Mouse (Mus musculus) heart, postnatal 36 days (tissue): ENCODE results near the gene Pgpep1l. TPM values are rescaled to one million over a fixed set of nuclear protein-coding genes. Genes with fewer than 3 reads are reported as not detected.

Source experiments
- DNase-seq, 2 experiments: peaks; one replicate each; pipeline ENCODE4 v3.0.0; 2021 to 2022
- intact Hi-C: fragments of 180-260 bp; cut with DNase I; formaldehyde crosslinking; loops from one replicate; pipeline ENCODE4 v1.15.1; 2025
- total RNA-seq, 2 experiments: library from RNA; stranded (reverse); gene quantifications; 2 replicates each; pipeline ENCODE4 v1.2.3; 2021

The Pgpep1l gene
- total RNA-seq, 2 experiments from 2014 or later, result 0.33 TPM; not detected in 1

DNA sequence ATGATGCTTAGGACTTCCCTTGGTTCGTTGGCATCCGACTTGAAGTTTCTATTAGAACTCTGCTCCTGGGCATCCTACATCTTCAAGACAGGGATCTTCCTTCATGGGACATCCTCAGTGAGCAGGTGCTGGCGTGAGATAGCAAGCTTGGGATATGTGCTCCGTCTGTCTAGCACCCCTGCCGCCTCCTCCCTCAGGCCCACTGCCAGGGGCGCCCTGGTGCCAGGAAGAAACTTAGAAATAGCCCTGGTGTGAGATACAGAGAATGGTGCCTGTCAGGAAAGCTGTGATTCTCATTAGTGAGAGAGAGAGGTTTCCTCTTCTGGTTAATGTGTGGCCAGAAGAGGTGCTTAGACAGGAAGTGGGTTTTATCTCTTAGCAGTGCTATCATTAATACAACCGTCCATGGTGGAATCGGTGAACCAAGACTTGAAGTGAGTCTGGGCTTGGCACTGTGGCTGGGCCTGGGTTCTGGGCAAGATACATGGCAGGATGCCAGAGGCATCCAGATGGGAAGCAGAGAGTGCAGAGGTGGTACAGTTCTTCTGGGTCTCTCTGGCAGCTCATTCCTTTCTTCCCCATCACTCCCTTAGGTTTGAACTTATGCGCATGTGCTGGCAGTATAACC, 38.5 kb downstream of the Pgpep1l start:
- no peak for DNase-seq
- intact Hi-C loops, result no loop called here

DNA sequence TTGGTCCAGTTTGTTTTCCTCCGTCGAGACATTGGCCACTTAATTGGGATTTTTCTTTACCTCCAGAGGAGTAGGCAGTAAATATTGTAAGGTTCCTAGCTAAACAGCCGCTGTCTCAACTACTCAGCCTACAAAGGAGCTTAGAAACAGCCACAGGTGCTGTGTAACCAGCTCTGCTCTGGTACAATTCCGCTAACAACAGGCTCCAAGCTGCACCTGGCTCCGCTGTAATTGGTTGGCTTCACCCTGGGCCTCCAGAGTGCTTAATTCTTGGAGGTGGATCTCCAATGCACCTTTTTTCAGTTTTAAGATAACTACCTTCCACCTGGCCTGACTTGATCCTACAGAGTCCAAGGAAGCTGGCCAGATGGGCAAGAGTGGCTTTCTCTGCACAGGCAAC, 40.0 kb downstream of the Pgpep1l start:
- DNase-seq, result no peak
- intact Hi-C loops, result loop anchor here (5.0 kb wide), 2 partner anchors 38 to 78 kb away; partner anchors contain the start of gene Pgpep1l

DNA sequence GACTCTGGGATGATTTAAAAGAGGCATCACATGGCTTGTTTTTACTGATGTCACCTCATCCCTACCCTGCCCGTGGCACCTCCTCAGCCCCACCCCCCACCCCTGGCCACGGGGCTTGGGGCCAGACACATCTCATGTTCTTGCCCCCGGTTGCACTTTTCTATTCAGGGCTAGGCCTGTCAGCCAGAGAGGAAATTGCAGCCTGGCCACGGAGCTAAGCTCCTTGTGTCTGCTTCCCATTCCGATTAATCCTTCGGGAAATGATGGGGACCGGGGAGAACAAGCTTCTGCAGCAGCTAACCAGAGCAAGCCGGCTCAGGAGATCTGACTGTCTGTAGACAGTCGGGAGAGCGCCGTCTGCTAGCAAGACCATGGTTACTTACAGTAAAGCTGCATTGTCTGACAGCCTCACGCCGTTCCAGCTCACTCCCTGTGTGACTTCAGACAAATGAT, 40.7 kb downstream of the Pgpep1l start:
- intact Hi-C loops, result loop anchor here (5.0 kb wide), 2 partner anchors 39 to 79 kb away; partner anchors contain the start of gene Pgpep1l
- peak; percentile 25 to 31 for DNase-seq

DNA sequence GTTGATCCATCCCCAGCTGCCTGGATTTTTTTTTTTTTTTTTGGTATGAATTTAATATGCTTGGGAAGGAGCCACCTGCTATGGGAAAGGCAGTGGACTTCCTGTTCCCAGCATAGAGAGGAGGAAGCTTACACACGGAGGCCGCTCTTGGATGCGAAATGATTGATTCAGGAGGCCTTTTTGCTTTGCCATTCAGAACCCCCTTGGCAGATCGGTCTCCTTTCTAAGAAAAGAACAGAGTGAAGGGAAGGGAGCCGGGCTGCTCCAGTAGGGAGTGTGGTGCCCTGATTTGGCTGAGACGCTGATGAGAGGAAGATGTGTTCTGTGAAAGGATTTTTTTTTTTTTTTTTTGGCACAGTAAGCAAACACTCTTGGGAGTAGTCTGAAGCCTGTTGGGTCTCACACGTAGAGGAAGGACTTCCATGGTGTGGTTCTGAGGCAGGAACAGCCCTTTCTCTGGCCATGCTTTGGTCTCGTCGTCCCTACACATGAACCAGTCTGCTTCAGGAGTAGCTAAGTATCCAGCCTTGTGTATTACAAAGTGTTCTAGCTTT, 42.3 kb downstream of the Pgpep1l start:
- intact Hi-C loops, result loop anchor here (5.0 kb wide), 2 partner anchors 41 to 81 kb away; partner anchors contain the start of gene Pgpep1l
- DNase-seq, result peak in 1 of 2 experiments; percentile 34

DNA sequence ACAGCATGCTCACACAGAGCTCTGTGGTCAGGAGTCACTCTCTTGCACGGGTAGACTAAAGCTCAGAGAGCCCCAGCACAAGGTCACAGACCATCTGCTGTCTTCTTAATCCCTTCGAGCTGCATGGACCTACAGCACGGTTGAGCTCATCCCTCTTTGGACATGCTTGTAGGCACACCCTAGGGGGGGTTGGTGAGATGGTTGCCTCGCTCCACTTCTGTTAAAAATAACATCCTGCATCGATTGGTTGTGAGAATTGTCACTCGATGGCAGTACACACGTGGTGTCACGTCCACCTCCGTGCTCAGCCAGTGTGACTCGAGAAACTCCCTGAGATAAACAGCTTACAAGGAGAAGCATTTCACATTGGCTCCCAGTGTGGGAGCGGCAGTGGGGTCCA, 45.2 kb downstream of the Pgpep1l start:
- intact Hi-C loops, result no loop called here
- DNase-seq, result no peak

DNA sequence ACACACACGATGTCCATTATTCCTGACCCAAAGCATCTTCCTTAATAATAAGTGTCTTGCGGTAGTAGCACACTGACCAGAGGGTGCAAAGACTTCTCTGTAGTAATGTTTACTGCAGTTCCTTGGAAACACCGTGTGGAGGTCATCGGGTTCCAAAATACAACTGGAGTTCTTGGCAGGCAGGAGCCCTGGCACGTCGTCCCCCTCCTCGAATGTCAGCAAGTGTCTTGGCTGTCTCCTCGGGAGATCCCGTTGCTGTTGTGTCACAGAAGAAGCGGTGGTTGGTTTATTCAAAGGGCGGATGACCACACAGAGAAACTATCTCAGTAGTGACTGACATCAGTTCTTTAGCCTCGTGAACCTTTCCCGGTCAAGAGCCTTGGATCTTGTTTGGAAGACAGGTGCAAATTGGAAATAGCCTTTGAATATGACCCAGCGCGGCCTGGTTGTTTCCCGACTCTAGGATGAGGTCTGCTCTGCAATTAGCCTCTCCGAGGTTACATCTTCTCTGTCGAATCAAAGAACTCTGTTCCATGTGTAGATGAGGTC, 48.4 kb downstream of the Pgpep1l start:
- intact Hi-C loops, result no loop called here
- DNase-seq, result peak; percentile 50 to 53

DNA sequence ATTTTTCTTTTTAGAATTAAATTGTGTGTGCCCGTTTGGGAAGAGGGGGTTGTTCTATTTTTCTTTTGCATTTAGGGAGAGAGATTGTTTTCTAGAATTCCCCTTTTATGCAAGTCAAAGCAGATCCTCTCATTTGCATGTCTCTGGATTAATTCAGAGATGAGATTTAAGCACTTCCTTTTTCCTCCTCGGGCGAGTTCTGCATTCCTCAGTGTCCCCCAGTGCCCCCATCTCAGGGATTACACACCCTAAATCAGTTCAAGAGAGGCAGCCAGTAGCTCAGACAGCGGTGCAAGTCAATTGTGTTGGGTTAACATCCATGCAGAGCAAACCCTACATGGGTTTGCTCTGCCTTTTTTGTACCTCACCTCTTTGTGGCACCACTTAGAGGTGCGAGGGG, 50.2 kb downstream of the Pgpep1l start:
- DNase-seq, result no peak
- intact Hi-C loops, result no loop called here

DNA sequence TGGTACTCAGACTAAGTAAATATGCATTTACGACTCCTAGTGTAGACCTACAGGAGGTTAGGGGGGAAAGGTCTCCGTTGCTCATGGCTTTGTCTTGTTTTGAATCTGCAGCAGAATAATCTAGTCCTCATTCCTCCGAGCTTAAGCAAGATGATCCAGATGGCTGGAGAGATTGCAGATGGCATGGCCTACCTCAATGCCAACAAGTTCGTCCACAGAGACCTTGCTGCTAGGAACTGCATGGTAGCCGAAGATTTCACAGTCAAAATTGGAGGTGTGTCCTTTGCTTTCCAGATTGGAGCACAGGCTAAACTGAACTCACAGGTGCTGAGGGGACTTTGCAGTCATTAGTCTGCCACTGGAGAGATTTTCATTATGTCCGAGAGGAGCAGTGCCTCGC, 52.1 kb downstream of the Pgpep1l start:
- intact Hi-C loops, result no loop called here
- no peak for DNase-seq

DNA sequence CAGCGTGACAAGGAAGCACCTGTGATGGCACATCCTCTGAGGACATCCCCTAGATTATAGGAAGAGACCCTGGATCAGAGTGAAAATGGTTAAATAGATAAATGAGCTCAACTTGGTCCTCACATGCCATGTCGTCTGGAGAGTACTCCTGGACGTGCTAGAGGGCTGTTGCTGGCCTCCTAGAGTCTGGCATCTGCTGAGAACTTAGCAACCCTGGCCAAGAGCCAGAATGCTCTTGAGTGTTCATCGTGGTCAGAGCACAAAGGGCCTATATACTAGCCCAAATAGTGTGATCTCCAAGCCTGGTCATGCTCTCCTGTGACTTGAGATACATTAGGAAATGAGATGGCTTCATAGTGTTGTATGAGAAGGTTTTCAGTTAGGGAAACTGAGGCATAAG, 53.6 kb downstream of the Pgpep1l start:
- intact Hi-C loops, result no loop called here
- DNase-seq, result no peak

DNA sequence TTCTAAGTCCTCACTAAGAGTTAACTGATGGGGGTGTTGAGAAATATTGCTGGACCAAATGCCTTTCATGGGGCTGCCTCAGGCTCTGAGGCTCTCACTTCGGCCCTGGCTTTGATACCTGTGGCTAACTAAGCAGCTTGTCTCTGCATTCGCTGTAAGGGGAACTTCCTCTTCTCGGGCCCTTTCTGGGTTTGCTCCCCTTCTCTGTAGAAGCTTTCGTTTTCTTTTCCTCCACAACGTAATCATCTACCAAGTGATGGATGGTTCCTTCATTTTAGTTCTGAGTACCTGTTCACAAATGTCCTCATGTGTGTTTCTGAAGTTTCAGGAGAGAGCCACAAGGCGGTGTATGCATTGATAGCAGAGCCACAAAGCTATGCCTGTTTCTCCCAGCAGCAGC, 55.0 kb downstream of the Pgpep1l start:
- intact Hi-C loops, result no loop called here
- DNase-seq, result no peak

DNA sequence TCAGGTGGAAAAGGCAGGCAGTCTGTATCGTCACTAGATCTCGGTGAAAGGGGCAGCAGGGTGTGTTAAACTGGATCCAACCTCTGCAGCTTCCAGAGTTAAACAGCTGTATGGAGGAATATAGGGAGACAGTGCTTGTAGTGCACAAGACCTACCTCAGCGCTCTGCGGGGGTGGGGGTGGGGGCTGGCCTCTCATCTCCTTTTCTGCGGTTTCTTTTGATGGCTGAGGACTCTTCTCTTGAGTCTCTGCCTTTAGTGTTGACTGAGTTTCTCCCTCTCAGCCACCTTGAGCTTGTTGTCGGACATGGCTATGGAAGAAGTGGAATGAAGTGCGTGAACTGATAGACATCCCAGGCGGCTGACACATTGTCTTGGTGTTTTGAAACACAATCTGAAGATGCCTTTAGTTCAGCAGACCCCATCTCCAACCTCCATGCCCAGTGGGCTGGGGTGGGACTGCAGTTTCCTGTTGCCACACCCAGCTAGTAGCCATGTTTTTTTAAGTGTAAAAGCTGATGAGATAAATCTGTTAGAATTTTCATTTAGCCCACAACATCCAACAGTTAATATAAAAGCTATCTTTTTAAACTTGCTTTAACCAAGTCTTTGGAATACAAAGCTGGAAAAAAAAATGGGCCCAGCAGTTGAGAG, 58.1 kb downstream of the Pgpep1l start:
- intact Hi-C loops, result no loop called here

DNA sequence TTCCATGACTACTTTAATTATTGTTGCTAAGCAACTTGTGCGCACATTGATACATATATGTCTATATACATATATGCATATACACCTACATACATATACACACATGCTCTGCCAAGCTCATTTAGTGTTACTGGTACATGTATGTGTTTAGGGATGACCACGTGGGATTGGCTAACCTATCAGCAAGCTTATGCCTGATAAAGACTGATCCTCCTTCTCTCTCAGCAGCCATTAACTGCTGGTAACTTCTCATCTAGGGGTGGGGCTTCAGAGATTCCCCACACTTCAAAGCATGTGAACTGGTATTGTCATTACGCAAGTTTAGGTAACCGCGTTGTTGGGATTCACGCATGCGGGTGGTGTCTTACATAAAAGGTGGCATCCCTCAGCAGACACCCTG, 64.4 kb downstream of the Pgpep1l start:
- intact Hi-C loops, result no loop called here
- no peak for DNase-seq

More for the DNA sequence above, 58.1 kb downstream of the Pgpep1l start:
- DNase-seq, result no peak

DNA sequence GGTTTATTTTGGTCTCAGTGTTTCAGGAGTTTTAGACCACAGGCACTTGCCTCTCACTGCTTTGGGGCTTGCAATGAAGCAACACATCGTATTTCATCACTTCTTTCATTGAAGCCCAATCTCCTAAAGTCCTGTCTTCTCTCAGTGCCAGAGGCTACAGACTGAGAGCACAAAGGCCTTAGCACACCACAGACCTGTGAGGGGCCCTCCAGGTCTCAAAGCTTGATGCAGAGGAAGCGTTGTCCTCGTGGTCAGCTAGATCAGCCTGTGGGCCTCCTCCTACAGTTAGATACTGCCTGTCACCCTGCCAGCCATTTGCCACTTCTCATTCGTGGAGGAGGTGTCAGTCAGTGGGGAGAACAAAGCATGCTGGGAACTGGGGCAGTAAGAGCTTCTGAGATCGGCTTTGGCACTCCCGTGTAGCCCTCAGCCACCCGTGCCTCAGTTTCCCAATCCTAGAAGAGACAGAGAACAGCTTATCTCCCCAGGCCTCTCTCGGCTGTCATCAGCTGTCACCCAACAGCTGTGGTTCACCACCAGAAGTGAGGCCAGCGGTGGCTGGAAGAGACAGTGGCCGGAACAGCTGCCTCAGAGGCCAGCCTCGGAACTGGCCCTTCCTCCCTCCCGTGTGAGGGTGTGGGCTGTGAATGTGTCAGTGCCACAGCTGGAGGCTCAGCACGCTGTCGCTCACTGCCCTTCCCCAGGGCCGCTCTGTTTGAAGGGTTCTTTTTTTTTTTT, 69.9 kb downstream of the Pgpep1l start:
- intact Hi-C loops, result no loop called here
- peak in 1 of 2 experiments; percentile 14 for DNase-seq

DNA sequence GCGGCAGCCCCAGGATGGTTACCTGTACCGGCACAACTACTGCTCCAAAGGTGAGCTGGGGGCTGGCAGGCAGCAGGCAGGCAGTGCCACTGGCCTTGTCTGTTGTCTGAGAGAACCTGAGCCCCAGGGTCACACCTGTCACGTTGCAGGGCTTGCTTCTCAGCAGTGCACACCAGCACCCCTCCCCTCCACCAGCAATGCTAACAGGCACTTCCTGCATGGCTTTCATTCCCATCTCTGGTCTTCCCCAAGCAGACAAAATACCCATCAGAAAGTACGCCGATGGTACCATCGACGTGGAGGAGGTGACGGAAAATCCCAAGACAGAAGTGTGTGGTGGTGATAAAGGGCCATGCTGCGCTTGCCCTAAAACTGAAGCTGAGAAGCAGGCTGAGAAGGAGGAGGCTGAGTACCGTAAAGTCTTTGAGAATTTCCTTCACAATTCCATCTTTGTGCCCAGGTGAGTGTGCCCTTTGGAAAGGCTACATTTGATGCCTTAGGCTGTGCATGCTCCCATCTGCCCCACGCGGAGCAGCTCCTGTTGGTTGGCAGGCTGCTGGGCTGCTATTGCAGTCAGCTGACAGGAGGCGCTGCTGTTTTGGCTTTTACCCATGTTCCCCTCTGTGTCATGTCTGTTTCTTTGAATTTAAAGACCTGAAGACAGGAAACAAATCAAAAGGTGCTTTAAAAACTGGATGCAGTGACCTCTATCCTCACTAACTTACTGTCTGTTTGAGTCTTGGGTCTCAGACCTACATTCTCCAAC, 74.2 kb downstream of the Pgpep1l start:
- intact Hi-C loops, result no loop called here
- no peak for DNase-seq

DNA sequence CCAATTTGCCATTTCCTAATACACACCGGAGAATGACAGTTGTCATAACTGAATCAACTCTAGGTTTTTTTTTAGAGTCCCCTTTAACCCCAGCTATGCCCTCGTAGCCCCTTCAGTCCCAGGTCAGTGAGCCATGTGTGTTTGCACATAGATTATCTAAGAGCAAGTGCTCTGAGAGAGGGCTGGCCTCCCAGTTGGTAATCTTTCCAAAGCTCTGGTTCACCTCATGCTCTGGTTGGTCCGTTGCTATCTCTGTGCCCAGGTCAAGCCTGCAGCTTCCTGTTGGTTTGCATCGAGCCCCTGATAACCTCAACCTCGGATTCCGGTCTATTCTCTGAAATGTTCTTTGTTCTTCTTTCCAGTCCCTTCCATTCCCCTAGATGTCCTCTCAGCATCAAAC, 74.8 kb downstream of the Pgpep1l start:
- intact Hi-C loops, result no loop called here
- DNase-seq, result no peak

Other genes starting within 250 kb of the Pgpep1l start
- under 1 TPM in 1 of 2 experiments, not detected in 1; 0.14 TPM for gene Fam169b, start 9.6 kb upstream of the Pgpep1l start, total RNA-seq